Mouse (Mus musculus) natural killer cell, adult 2 months (primary cell): ENCODE results near the gene Ptpn1.

Experiments
- DNase-seq, 2 experiments: peaks; one replicate each; pipeline ENCODE4 v3.0.0; 2022; ENCODE audit warnings: low spot score in 2 of 2

Gene Ptpn1

GRCm38 (mm10) chr2:167920960-167921495, 10.8 kb upstream of the Ptpn1 start:
- DNase-seq: no peak

GRCm38 (mm10) chr2:167921823-167922222, 10.0 kb upstream of the Ptpn1 start:
- DNase-seq: no peak

GRCm38 (mm10) chr2:167924011-167924410, 7.8 kb upstream of the Ptpn1 start:
- DNase-seq: no peak

GRCm38 (mm10) chr2:167924803-167925604, 6.9 kb upstream of the Ptpn1 start:
- DNase-seq: peak; percentile 85 to 91

GRCm38 (mm10) chr2:167925841-167926800, 5.7 kb upstream of the Ptpn1 start:
- DNase-seq: no peak

GRCm38 (mm10) chr2:167928002-167928526, 3.8 kb upstream of the Ptpn1 start:
- peak in 1 of 2 experiments; percentile 41 for DNase-seq

GRCm38 (mm10) chr2:167928972-167929371, 2.9 kb upstream of the Ptpn1 start:
- DNase-seq: no peak

- DNase-seq: no peak
These were observed 882 bp upstream of the Ptpn1 start for GRCm38 (mm10) chr2:167930975-167931374.

- DNase-seq: no peak
These were observed 922 bp downstream of the Ptpn1 start for GRCm38 (mm10) chr2:167932727-167933231.

GRCm38 (mm10) chr2:167933397-167933796, 1.5 kb downstream of the Ptpn1 start:
- DNase-seq: no peak

GRCm38 (mm10) chr2:167935956-167936355, 4.1 kb downstream of the Ptpn1 start:
- no peak for DNase-seq

- DNase-seq: no peak
These were observed 6.9 kb downstream of the Ptpn1 start for GRCm38 (mm10) chr2:167938786-167939185.

GRCm38 (mm10) chr2:167939204-167939603, 7.3 kb downstream of the Ptpn1 start:
- no peak for DNase-seq

- DNase-seq: no peak
These were observed 8.0 kb downstream of the Ptpn1 start for GRCm38 (mm10) chr2:167939632-167940399.

- DNase-seq: no peak
These were observed 8.8 kb downstream of the Ptpn1 start for GRCm38 (mm10) chr2:167940636-167941035.

- DNase-seq: no peak
These were observed 9.5 kb downstream of the Ptpn1 start for GRCm38 (mm10) chr2:167941320-167941719.

- DNase-seq: no peak
These were observed 9.9 kb downstream of the Ptpn1 start for GRCm38 (mm10) chr2:167941745-167942176.

GRCm38 (mm10) chr2:167942199-167942925, 10.5 kb downstream of the Ptpn1 start:
- DNase-seq: no peak

- DNase-seq: peak; percentile 77 to 79
These were observed 11.2 kb downstream of the Ptpn1 start for GRCm38 (mm10) chr2:167942926-167943633.

GRCm38 (mm10) chr2:167944193-167944592, 12.3 kb downstream of the Ptpn1 start:
- DNase-seq: no peak
